Mouse (Mus musculus): Measurements from ENCODE around the gene Chmp2b. TPM values are rescaled to one million over a fixed set of nuclear protein-coding genes. Genes with fewer than 3 reads are reported as not detected.

Chmp2b gene
- 13.1 and 23.9 TPM in 2 replicates for polyA plus RNA-seq (2012; rRNA removed; ENCODE audit: low replicate concordance)

GRCm38 (mm10) chr16:65561963-65562863 lies at the start of gene Chmp2b:
Gene Chmp2b, minus strand, starts transcription at chr16:65562726.

DNA sequence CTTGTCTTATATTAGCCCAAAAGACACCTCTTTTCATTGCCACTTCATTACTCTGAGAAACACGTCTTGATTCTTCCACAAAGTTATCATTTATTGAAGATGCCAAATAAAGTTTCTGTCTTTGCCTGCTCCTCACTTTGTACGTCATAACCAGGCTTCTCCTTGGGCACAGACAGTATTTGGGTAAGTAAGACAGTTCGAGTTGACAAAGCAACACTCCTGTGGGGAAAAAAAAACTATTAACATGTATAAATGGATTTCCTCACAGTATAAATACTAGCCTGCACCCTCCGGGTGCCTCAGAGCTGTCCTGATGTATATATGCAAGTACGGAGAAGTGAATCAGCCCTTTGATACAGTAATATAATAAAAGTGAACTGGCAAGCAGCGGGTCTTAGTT lies 42.3 kb downstream of the Chmp2b start, which contains the start of gene Pou1f1:
TSS of gene Pou1f1 (plus strand) at position 301 of the 400 bp plus-strand sequence.

Other genes with a start within 250 kb of the Chmp2b start
- gene Pou1f1, start 42.2 kb downstream of the Chmp2b start, polyA plus RNA-seq (2012; rRNA removed; ENCODE audit: low replicate concordance): not detected in 2 replicates